Mouse (Mus musculus) stomach, postnatal 0 days (tissue): Measurements from ENCODE around the gene Prph. TPM values are rescaled to one million over a fixed set of nuclear protein-coding genes. Genes with fewer than 3 reads are reported as not detected.

Experiments used
- ATAC-seq: fragments of 200-750 bp; cut with Nextera tagmentation; 2 replicates; pipeline ENCODE4 v1.8.0; 2017; ENCODE audit not compliant: low FRiP score, low TSS enrichment
- DNase-seq: peaks from one replicate; pipeline ENCODE4 v3.0.0-alpha.2; 2016; ENCODE audit warnings: low spot score
- H3K27ac ChIP-seq: fragments of 300-500 bp; sonication (generic); replicated peaks from 2 replicates; pipeline ENCODE4 v1.5.1; 2014; ENCODE audit warnings: mild to moderate bottlenecking, control low read depth
- H3K27me3 ChIP-seq: fragments of 300-500 bp; sonication (generic); 2 replicates; pipeline ENCODE4 v1.6.1; 2014; ENCODE audit warnings: low read length; ENCODE audit not compliant: control insufficient read depth, insufficient read depth
- H3K36me3 ChIP-seq: fragments of 300-500 bp; sonication (generic); 2 replicates; pipeline ENCODE4 v1.6.1; 2014; ENCODE audit warnings: low read length, mixed read lengths; ENCODE audit not compliant: control insufficient read depth, insufficient read depth
- H3K4me1 ChIP-seq: fragments of 300-500 bp; sonication (generic); replicated peaks from 2 replicates; pipeline ENCODE4 v1.6.1; 2014; ENCODE audit warnings: antibody characterized with exemption; ENCODE audit not compliant: control insufficient read depth, insufficient read depth
- H3K4me2 ChIP-seq: fragments of 300-500 bp; sonication (generic); replicated peaks from 2 replicates; pipeline ENCODE4 v1.6.1; 2014; ENCODE audit warnings: low read depth, mild to moderate bottlenecking, control low read depth, moderate library complexity
- H3K4me3 ChIP-seq: fragments of 300-500 bp; sonication (generic); 2 replicates; pipeline ENCODE4 v1.5.1; 2014; ENCODE audit warnings: low read depth, low read length, control low read depth
- H3K9ac ChIP-seq: fragments of 300-500 bp; sonication (generic); 2 replicates; pipeline ENCODE4 v1.6.1; 2014; ENCODE audit warnings: mild to moderate bottlenecking, low read length, control low read depth, mixed read lengths
- H3K9me3 ChIP-seq: fragments of 300-500 bp; sonication (generic); 2 replicates; pipeline ENCODE4 v1.6.1; 2016; ENCODE audit warnings: low read length; ENCODE audit not compliant: control insufficient read depth
- CTCF ChIP-seq: IDR thresholded peaks from 2 replicates; pipeline ENCODE4 v1.5.1; 2016; ENCODE audit warnings: antibody characterized with exemption, low read depth, mild to moderate bottlenecking, moderate library complexity
- EP300 ChIP-seq: optimal IDR thresholded peaks from 2 replicates; pipeline ENCODE3; 2016; ENCODE audit warnings: antibody characterized with exemption
- WGBS: fragments of 180-500 bp; shearing (Covaris S2); extraction: QIAGEN DNeasy Blood & Tissue Kit; methylation state at CpG from one replicate; pipeline ENCODE4 v1.1.7; 2014; 5-methylcytosine and 5-hydroxymethylcytosine counted together
- polyA plus RNA-seq: library from polyadenylated mRNA; unstranded; fragments of >200 nt; fragmentation: Nextera tagmentation; extraction: Ambion mirVana; gene quantifications from 2 replicates; pipeline ENCODE4 v1.2.1, GENCODE M21; 2015

Prph gene
- polyA plus RNA-seq, 1 experiment from 2014 or later, result 25.7 TPM

DNA sequence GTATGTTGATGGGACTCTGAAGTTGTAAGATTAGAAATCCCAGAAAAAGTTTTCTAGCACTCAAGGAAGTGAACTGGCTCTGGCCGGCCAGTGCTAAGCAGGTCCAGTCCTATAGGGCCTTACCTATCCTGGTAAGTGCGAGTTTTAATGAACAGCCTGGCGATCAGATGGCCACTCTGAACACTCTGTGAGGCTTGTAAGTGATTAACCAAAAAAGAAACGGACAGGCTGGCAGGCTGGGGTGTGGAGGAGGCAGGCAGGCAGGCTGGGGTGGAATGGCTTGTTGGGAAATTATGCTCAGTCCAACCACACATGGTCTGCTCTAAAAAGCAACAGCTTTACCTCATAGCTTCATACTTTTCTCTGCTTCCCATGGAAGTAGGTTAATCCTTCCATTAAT lies 19.5 kb upstream of the Prph start:
- no peak overlapping the region for H3K4me2 ChIP-seq

DNA sequence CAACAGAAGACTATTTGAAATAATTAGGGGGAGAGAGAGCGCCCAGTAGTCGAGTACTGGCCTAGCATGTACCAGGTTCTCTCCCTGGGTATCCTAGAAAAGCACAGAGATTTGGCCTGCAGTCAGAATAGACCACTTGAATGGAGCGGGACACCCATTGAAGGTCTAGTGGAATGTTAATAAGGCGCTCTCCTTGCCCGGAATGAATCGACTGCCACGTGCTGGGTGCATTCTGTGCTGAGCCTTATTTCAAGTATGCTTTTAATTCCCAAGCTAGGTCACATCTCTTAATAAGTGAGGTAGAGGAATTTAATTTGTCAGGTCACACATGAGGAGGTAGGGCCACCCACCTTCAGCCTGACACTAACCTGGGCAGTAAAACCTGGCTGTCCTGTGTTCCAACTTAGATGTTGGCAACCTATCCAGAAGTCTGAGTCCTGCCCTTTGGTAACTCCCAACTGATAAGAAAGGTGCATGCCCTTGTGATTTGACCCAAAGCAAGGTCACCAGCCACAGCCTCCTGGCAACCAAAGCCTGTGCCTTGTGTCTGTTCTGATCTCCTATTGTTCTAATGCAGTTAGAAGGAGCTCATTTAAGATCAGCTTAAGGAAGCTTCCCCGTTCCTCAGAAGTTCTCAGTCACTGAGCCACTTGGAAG lies 18.6 kb upstream of the Prph start:
- Histone ChIP-seq H3K4me1 (peaks cover 7% of the 10 kb centered on the region; the same call in 1 of the 2 replicates), H3K4me2 (no peak overlapping the region), H3K4me3 (no peak overlapping the region), H3K27me3 (no peaks in the 10 kb centered on the region), H3K27ac (no peak overlapping the region), H3K36me3 (peaks cover 15% of the 10 kb centered on the region), H3K9me3 (no peaks in the 10 kb centered on the region), H3K9ac (no peak overlapping the region)
- ATAC-seq (no peak), DNase-seq (no peak)
- 90% methylated on average over 8 of the region's 8 CpGs for WGBS
- TF ChIP-seq CTCF, result no peak
- TF ChIP-seq EP300, result no peak

More for the DNA sequence above, 19.5 kb upstream of the Prph start:
- Histone ChIP-seq H3K9ac (no peak overlapping the region), H3K27ac (no peak overlapping the region), H3K36me3 (peaks cover 15% of the 10 kb centered on the region), H3K4me3 (no peak overlapping the region), H3K4me1 (peaks cover 10% of the 10 kb centered on the region; the same call in 1 of the 2 replicates), H3K9me3 (no peaks in the 10 kb centered on the region), H3K27me3 (no peaks in the 10 kb centered on the region)
- 85% methylated on average over 4 of the region's 4 CpGs for WGBS
- no peak for ATAC-seq
- no peak for DNase-seq
- no peak for TF ChIP-seq CTCF
- TF ChIP-seq EP300, result no peak

DNA sequence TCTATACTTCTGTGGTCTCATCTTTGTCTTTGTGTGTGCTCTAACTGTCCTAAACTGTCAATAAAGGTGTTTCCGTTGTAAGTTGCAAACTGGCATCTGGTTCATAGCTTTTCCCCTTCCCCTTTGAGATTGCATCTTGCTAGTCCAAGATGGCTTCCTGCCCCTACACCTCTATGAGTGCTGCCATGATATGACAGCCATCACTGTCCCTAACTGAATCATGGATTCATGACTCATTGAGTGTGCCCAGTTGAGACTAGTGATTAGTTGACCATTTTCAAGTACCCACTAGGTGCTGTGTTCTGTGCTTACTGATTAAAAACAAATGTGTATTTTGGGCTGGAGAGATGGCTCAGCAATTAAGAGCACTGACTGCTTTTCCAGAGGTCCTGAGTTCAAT lies 16.9 kb upstream of the Prph start:
- Histone ChIP-seq H3K27me3 (no peaks in the 10 kb centered on the region), H3K4me2 (no peak overlapping the region), H3K36me3 (peaks cover 15% of the 10 kb centered on the region), H3K4me1 (0 out of 2 replicates have a peak, but pooled peaks cover 1% of the 10 kb centered on the region), H3K9ac (no peak overlapping the region), H3K9me3 (no peaks in the 10 kb centered on the region), H3K27ac (no peak overlapping the region), H3K4me3 (no peak overlapping the region)
- ATAC-seq (no peak), DNase-seq (no peak)
- 95% methylated on average over 1 of the region's 1 CpGs for WGBS
- TF ChIP-seq CTCF (no peak), EP300 (no peak)

DNA sequence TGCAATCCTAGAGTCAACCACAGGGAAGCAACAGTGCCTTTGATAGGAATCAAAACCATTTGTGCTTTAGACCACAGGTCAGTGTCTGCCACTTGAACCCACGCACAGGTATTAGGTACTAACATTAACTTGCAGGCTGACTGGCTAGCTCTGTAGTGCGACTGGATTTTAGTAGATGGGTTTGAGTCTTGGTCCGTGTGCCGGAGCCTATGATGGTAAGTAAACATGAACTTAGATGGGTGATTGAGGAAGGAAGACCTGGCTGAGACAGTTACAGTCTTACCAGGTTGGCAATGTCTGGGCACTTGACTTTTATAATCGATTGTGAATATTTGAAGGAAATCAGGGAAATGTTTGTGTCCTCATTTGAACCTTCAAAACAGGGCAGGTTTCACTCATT lies 16.2 kb upstream of the Prph start:
- 87% methylated on average over 5 of the region's 5 CpGs for WGBS
- H3K36me3 ChIP-seq, result peaks cover 15% of the 10 kb centered on the region
- no peak overlapping the region for H3K4me3 ChIP-seq
- ATAC-seq (no peak), DNase-seq (no peak)
- no peak for TF ChIP-seq CTCF
- TF ChIP-seq EP300, result no peak
- no peaks in the 10 kb centered on the region for H3K4me1 ChIP-seq
- H3K27me3 ChIP-seq, result no peaks in the 10 kb centered on the region
- no peak overlapping the region for H3K9ac ChIP-seq
- no peak overlapping the region for H3K27ac ChIP-seq
- no peak overlapping the region for H3K4me2 ChIP-seq
- H3K9me3 ChIP-seq, result no peaks in the 10 kb centered on the region

DNA sequence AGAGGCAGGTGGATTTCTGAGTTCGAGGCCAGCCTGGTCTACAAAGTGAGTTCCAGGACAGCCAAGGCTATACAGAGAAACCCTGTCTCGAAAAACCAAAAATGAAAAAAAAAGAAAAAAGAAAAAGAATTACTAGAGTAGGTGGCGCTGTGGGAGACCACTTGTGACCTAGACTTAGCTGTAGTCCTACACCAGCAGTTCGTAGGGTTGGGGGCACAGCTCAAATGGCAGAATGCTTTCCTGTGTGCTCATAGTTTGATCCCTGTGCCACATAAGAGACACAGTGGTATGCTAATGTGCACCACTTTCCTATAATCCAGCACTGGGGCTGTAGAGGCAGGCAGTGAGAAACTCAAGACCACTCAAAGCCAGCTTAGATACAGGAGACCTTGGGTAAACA lies 15.7 kb upstream of the Prph start:
- H3K4me3 ChIP-seq, result no peak overlapping the region
- H3K9me3 ChIP-seq, result no peaks in the 10 kb centered on the region
- DNase-seq, result no peak
- H3K9ac ChIP-seq, result no peak overlapping the region
- H3K27ac ChIP-seq, result no peak overlapping the region
- H3K4me1 ChIP-seq, result no peaks in the 10 kb centered on the region
- no peak for ATAC-seq
- peaks cover 15% of the 10 kb centered on the region for H3K36me3 ChIP-seq
- TF ChIP-seq EP300, result no peak
- no peak for TF ChIP-seq CTCF
- no peaks in the 10 kb centered on the region for H3K27me3 ChIP-seq
- H3K4me2 ChIP-seq, result no peak overlapping the region
- WGBS, result 70% methylated on average over 4 of the region's 4 CpGs

DNA sequence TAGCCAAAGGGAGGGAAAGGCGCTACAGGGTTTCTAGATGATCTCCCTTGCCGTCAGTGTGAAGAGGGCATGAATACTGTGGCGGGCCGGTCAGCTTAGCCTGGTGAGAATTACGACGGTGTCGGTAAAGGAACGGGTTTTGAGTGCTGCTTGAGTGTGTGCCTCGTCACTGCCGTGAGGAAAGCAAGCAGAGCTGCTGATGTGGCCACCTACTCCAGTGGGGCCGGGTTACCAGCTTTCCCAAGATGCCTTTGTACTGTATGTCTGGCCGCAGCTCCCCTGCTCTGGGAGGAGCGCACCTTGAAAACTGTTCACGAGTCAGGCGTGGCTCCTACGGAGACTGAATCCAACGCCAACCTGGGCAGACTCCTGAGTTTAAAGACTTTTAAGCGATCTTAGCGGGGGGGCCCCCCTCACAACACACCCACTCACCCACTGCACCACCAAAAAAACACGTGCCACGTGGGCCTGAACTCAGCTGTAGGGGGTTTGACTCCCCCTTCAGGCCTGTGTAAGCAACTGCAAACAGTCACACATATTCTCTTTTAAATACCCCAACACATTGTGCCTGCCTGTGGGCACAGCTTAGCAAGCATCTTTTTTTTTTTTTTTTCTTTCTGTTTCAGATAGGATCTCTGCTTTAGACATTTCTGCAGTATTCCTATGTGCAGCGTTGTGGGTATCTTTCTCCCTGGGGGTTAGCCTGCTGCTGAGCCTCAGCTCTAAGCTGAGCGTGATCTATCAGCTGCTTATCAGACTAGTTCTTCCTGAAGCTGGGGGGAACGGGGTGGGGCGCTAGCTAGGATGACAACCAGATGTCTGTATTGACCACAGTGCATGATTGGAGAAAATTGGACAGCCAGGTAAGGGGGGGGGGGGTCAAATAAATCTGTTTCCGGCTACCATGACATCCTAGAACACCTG lies 14.7 kb upstream of the Prph start:
- DNase-seq (no peak), ATAC-seq (no peak)
- peaks cover 8% of the 10 kb centered on the region; the same call in 1 of the 2 replicates for H3K36me3 ChIP-seq
- 67% methylated on average over 26 of the region's 26 CpGs for WGBS
- TF ChIP-seq EP300 (no peak), CTCF (peak; percentile 61)
- no peak overlapping the region for H3K27ac ChIP-seq
- H3K4me2 ChIP-seq, result no peak overlapping the region
- H3K4me3 ChIP-seq, result no peak overlapping the region
- no peaks in the 10 kb centered on the region for H3K4me1 ChIP-seq
- H3K9ac ChIP-seq, result no peak overlapping the region
- H3K27me3 ChIP-seq, result no peaks in the 10 kb centered on the region
- no peaks in the 10 kb centered on the region for H3K9me3 ChIP-seq
